ENCODE assay signal across 8 mouse cellular contexts in genomic region chr1:20819771-20820605, GRCm38 (mm10). TPM values are rescaled to one million over a fixed set of nuclear protein-coding genes. Genes with fewer than 3 reads are reported as not detected.
DNase-seq lines count a peak whose midpoint lies in the region; ATAC-seq and TF ChIP-seq lines count a peak whose summit lies in the region.

TSS of gene Mcm3 (minus strand) at chr1:20820312.

- DNase-seq in MN1 (ENCODE audit: low spot score), result peak; percentile 98
- peak; percentile 97 for DNase-seq in cerebellum, adult 9-10 months
- peak; percentile 92 for DNase-seq in hindbrain, embryonic 10.5 days (ENCODE audit: low spot score)
- peak; percentile 97 for DNase-seq in layer of hippocampus, adult 9-11 months
- peak; percentile 99 for DNase-seq in lung, postnatal 0 days (ENCODE audit: low spot score)
- peak; percentile 78 for DNase-seq in ovary, postnatal 14 days (ENCODE audit: low spot score)
- peak; percentile 87 for DNase-seq in thymus, postnatal 14 days

- peaks cover 19% of the 10 kb centered on the region for H3K4me1 ChIP-seq in hindbrain, embryonic 10.5 days (replicated peaks)
- no peaks in the 10 kb centered on the region for H3K4me1 ChIP-seq in lung, postnatal 0 days (ENCODE audit: insufficient read depth, low read depth, low read length)

- H3K36me3 ChIP-seq in hindbrain, embryonic 10.5 days, result peaks cover 33% of the 10 kb centered on the region
- peaks cover 5% of the 10 kb centered on the region; the same call in 1 of the 2 replicates for H3K36me3 ChIP-seq in lung, postnatal 0 days (ENCODE audit: insufficient read depth, low read length)

- peak within 1 kb of the TSS; percentile 44 for H3K9ac ChIP-seq in lung, postnatal 0 days (replicated peaks; ENCODE audit: low read depth)

- H3K4me3 ChIP-seq in hindbrain, embryonic 10.5 days, result peak within 1 kb of the TSS; percentile 86
- H3K4me3 ChIP-seq in lung, postnatal 0 days (ENCODE audit: low read depth, low read length), result peak within 1 kb of the TSS; percentile 70

- no peak for TF ChIP-seq CTCF in lung, postnatal 0 days (IDR thresholded peaks at IDR 0.05)

- peak within 1 kb of the TSS; percentile 92 for H3K27ac ChIP-seq in hindbrain, embryonic 10.5 days
- H3K27ac ChIP-seq in lung, postnatal 0 days (ENCODE audit: low read length), result no peak within 1 kb of the TSS

- H3K9me3 ChIP-seq in hindbrain, embryonic 10.5 days, result no peaks in the 10 kb centered on the region
- H3K9me3 ChIP-seq in lung, postnatal 0 days (ENCODE audit: low read length), result no peaks in the 10 kb centered on the region

- peak; percentile 100 for ATAC-seq in frontal cortex, adult (ENCODE audit: low TSS enrichment)
- peak; percentile 100 for ATAC-seq in lung, postnatal 0 days

- H3K27me3 ChIP-seq in hindbrain, embryonic 10.5 days (ENCODE audit: insufficient read depth, poor library complexity, severe bottlenecking), result no peaks in the 10 kb centered on the region
- no peaks in the 10 kb centered on the region for H3K27me3 ChIP-seq in lung, postnatal 0 days (replicated peaks; ENCODE audit: insufficient read depth, low read length)

- H3K4me2 ChIP-seq in lung, postnatal 0 days (replicated peaks; ENCODE audit: low read depth, low read length), result peak within 1 kb of the TSS; percentile 89

- under 1% methylated on average over 52 of the region's 52 CpGs for WGBS in hindbrain, embryonic 10.5 days
- WGBS in lung, postnatal 0 days, result under 1% methylated on average over 48 of the region's 52 CpGs

- TF ChIP-seq EP300 in lung, postnatal 0 days (IDR thresholded peaks at IDR 0.05), result peak; percentile 57; the same call in 1 of the 2 replicates

RNA-seq across cellular contexts. Expression of gene Mcm3, which starts in this region (rescaled TPM):
- polyA plus RNA-seq in hindbrain, embryonic 10.5 days (2016; fragmentation: Nextera tagmentation; extraction: Ambion mirVana), result 190 and 269 TPM in 2 replicates
- 20.4 and 20.9 TPM in 2 replicates for polyA plus RNA-seq in lung, postnatal 0 days (2015; fragmentation: Nextera tagmentation; extraction: Ambion mirVana)
